ENCODE assay signal across 25 mouse cellular contexts in genomic region chr13:8629565-8629964, GRCm38 (mm10).
"Had no signal": no experiment of that assay in that cellular context is flagged by ENCODE, and none has a peak within 500 bp of the region (broad histone marks: within the 10 kb centered on the region; RNA-seq: fewer than 3 reads in every experiment).

No protein-coding gene starts in this region.

- H3K4me1 ChIP-seq: heart, embryonic 10.5 days; heart, embryonic 15.5 days; hindbrain, embryonic 13.5 days; hindbrain, embryonic 15.5 days; kidney, embryonic 15.5 days; limb, embryonic 15.5 days had no signal

- H3K27me3 ChIP-seq: heart, embryonic 13.5 days; heart, embryonic 15.5 days; hindbrain, embryonic 13.5 days; hindbrain, embryonic 15.5 days; kidney, embryonic 15.5 days; limb, embryonic 13.5 days; limb, embryonic 15.5 days; liver, embryonic 12.5 days had no signal

- H3K4me3 ChIP-seq: heart, embryonic 10.5 days; heart, embryonic 13.5 days; heart, embryonic 15.5 days; hindbrain, embryonic 13.5 days; hindbrain, embryonic 15.5 days; kidney, embryonic 15.5 days; limb, embryonic 13.5 days; limb, embryonic 15.5 days; liver, embryonic 12.5 days had no signal

- H3K4me2 ChIP-seq: heart, embryonic 13.5 days; heart, embryonic 15.5 days; hindbrain, embryonic 13.5 days; hindbrain, embryonic 15.5 days; kidney, embryonic 15.5 days; limb, embryonic 13.5 days; limb, embryonic 15.5 days; liver, embryonic 12.5 days had no signal

- H3K9ac ChIP-seq: heart, embryonic 13.5 days; heart, embryonic 15.5 days; hindbrain, embryonic 13.5 days; hindbrain, embryonic 15.5 days; kidney, embryonic 15.5 days; limb, embryonic 13.5 days; limb, embryonic 15.5 days; liver, embryonic 12.5 days had no signal

- H3K36me3 ChIP-seq: heart, embryonic 10.5 days; heart, embryonic 13.5 days; heart, embryonic 15.5 days; hindbrain, embryonic 13.5 days; hindbrain, embryonic 15.5 days; kidney, embryonic 15.5 days; limb, embryonic 13.5 days; limb, embryonic 15.5 days; liver, embryonic 12.5 days had no signal

- H3K27ac ChIP-seq: heart, embryonic 10.5 days; heart, embryonic 13.5 days; heart, embryonic 15.5 days; hindbrain, embryonic 13.5 days; hindbrain, embryonic 15.5 days; hindbrain, postnatal 0 days; kidney, embryonic 15.5 days; kidney, postnatal 0 days; limb, embryonic 13.5 days; limb, embryonic 15.5 days; liver, embryonic 12.5 days had no signal

- DNase-seq: gastrocnemius, postnatal 14 days; gastrocnemius, postnatal 36 days; heart, adult 18-20 months; heart, postnatal 14 days; heart, postnatal 36 days; kidney, adult 11 months; kidney, adult 2 months; kidney, adult 9 months; kidney, postnatal 14 days; kidney, postnatal 36 days; layer of hippocampus, adult 9-11 months; layer of hippocampus, postnatal 36 days; left cerebral cortex, postnatal 4 days had no signal

- H3K9me3 ChIP-seq: heart, embryonic 10.5 days; heart, embryonic 13.5 days; heart, embryonic 15.5 days; hindbrain, embryonic 13.5 days; hindbrain, embryonic 15.5 days; kidney, embryonic 15.5 days; limb, embryonic 13.5 days; limb, embryonic 15.5 days; liver, embryonic 12.5 days had no signal

- ATAC-seq: hindbrain, postnatal 0 days; intestine, embryonic 16.5 days; liver, embryonic 12.5 days had no signal
